Mouse (Mus musculus) adrenal gland, postnatal 10 days (tissue): ENCODE measurements around the gene E030025P04Rik. TPM values are rescaled to one million over a fixed set of nuclear protein-coding genes. Genes with fewer than 3 reads are reported as not detected.
A peak's percentile ranks its signal among the peaks of the same experiment; 100 is the strongest.

Experiments used
- DNase-seq: peaks from one replicate; pipeline ENCODE4 v3.0.0; 2021; ENCODE audit warnings: mixed read lengths
- long read RNA-seq, 2 experiments: library from polyadenylated mRNA; stranded (forward); transcript quantifications; one replicate each; pipeline ENCODE4 v2.0.0; 2021
- total RNA-seq, 2 experiments: library from RNA; stranded (reverse); gene quantifications; 2 replicates each; pipeline ENCODE4 v1.2.3; 2021

Gene E030025P04Rik
- total RNA-seq, result not detected
- long read RNA-seq, experiment 1, result 0 reads
- long read RNA-seq, experiment 2, result 0 reads

- DNase-seq, result no peak
Measured at GRCm38 (mm10) chr11:109144236-109144635, at the start of gene E030025P04Rik. TSS of gene E030025P04Rik (minus strand) at chr11:109144369.

- peak; percentile 87 for DNase-seq
Measured at GRCm38 (mm10) chr11:109192673-109193557, 48.7 kb upstream of the E030025P04Rik start.

- DNase-seq, result no peak
Measured at GRCm38 (mm10) chr11:109188235-109188634, 44.1 kb upstream of the E030025P04Rik start.

- no peak for DNase-seq
Measured at GRCm38 (mm10) chr11:109187631-109188184, 43.5 kb upstream of the E030025P04Rik start.

- no peak for DNase-seq
Measured at GRCm38 (mm10) chr11:109181118-109181517, 36.9 kb upstream of the E030025P04Rik start.

GRCm38 (mm10) chr11:109180290-109180689 lies 36.1 kb upstream of the E030025P04Rik start:
- DNase-seq, result no peak

- peak; percentile 66 for DNase-seq
Measured at GRCm38 (mm10) chr11:109178788-109179518, 34.8 kb upstream of the E030025P04Rik start.

DNA sequence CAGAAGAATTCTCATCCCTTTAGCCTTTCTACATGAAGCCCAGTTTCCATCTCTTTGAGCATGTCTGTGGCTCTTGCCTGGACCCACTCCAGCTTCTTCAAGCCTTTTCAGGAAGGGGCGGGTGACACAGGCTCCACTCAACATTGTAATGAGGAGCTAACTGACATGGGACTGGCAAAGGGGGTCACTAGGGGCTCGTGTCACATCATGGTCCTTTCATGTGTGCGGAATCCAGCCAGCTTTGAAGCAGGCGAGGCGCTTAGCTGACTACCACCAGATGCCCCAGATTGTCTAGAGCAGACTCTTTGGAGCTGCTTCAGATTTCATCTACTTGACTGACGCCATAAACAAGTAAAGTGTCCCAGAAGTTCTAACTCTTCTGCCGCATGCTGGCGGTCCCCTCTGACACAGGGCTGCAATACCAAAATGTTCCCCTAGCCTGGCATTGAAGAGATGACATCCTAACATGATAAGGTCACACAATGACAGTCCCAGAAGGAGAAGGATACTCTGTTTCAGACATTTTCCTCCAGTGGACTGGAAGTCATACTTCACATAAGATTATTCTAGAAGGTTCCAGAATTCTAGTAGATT lies 31.3 kb upstream of the E030025P04Rik start:
- DNase-seq, result no peak

DNA sequence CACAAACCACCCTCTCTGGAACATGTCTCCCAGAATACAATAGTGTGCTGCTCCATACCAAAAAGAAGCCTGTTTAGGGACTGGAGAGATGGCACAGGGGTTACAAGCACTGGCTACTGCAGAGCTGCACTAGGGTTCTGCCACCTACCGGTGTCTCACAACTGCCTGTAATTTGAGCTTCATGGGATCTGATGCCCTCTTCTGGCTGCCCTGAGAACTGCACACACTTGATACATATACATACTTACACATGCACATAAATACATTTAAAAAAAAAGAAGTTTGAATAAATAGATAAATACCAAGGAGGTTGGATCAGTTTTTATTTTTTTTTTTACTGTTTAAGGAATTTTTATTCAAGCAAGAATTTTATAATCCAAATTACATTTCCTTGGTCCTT lies 28.1 kb upstream of the E030025P04Rik start:
- DNase-seq, result no peak

GRCm38 (mm10) chr11:109170771-109171170 lies 26.6 kb upstream of the E030025P04Rik start:
- DNase-seq, result no peak

DNA sequence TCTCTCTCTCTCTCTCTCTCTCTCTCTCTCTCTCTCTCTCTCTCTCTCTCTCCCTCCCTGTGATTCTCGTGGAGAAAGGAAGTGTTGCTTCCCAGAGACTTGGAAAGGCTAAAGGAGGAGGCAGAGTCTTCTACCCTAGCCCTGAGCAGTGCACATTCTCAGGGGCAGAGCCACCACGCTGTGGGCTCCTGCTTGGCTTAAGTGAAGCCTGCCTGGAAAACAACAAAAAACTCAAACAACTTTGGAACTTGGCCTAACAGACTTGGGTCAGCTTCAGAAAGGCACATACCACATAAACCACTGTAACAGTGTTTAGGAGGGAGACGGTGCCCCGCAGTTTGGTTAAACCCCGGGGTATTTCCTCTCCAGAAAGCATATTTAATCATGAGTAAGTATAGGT lies 13.5 kb upstream of the E030025P04Rik start:
- DNase-seq, result no peak

GRCm38 (mm10) chr11:109144890-109145341 lies 747 bp upstream of the E030025P04Rik start:
- no peak for DNase-seq

DNA sequence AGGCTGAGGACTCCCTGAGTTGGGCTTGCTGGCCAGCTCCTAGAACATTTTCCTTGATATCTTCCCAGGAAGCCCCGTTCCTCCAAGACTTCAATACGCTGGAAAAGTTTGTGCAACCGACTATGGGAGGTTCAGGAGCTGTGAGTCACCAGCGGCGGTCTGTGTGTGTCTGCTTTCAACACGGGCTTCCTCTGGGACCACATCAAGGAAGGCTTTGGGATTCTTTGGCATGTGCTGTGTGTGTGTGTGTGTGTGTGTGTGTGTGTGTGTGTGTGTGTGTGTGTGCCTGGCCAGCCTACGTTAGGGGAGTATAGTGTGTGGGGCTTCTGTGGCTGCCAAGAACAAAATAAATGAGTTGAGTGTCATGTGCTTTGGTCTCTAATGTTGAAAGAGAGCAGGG lies 17.7 kb downstream of the E030025P04Rik start:
- peak; percentile 61 for DNase-seq

GRCm38 (mm10) chr11:109125451-109125850 lies 18.7 kb downstream of the E030025P04Rik start:
- peak; percentile 57 for DNase-seq

GRCm38 (mm10) chr11:109124284-109124683 lies 19.9 kb downstream of the E030025P04Rik start:
- DNase-seq, result peak; percentile 24

DNA sequence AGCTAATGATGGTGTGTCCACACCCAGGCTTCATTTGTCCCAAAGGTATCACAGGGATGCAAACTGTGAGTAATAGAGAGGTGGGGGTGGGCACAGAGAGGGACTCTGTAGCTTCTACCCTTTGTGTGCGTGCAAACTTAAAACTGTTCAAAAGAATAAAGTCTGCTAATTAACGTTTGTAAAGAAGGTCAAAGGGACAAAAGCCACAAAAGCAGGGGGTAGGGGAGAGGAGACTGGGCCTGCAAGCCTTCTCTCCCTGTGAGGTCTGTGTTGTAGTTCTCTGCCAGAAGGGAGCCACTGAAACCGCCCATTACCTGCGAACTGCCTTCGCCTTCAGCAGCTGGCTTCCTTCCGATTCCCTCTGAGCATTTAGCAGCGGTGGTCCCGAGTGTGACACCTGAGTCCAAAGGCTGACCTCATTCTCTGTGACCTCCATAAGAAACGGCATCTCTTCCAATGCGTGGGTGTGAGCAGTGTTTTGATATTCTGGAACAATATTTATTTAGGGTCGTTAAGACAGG lies 34.3 kb downstream of the E030025P04Rik start:
- DNase-seq, result no peak

- no peak for DNase-seq
Measured at GRCm38 (mm10) chr11:109109056-109109455, 35.1 kb downstream of the E030025P04Rik start.

DNA sequence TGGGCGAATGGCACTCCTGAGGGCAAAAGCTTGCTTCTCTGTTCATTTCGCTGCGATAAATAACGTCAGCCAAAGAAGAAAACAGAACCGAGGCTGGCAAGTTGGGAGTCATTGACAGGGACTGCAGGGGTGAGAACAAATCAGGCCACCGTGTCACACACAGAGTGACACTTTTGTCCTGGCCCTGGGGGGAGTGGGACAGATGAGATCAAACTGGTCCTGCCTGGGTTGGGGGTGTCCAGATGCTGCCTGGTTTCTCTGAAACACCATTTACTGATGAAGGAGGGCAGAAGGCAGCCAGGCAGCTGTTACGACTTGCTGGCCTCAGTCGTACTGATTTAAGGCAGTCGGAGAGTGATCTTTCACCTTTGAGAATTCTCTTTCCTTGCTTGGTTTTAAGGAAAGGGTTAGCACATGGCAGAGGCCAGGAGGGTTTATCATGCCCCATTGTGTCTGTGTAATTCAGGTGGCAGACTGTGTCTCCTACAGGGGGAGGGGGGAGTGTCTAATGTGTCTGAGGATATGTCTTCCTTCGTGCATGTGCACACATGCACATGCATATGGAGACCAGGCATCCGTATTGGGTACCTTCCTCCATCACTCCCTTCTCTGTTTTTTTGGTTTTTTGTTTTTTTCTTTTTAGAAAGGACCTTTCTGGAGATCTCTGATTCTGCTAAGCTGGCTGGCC lies 36.5 kb downstream of the E030025P04Rik start:
- DNase-seq, result no peak

GRCm38 (mm10) chr11:109106751-109107150 lies 37.4 kb downstream of the E030025P04Rik start:
- no peak for DNase-seq

DNA sequence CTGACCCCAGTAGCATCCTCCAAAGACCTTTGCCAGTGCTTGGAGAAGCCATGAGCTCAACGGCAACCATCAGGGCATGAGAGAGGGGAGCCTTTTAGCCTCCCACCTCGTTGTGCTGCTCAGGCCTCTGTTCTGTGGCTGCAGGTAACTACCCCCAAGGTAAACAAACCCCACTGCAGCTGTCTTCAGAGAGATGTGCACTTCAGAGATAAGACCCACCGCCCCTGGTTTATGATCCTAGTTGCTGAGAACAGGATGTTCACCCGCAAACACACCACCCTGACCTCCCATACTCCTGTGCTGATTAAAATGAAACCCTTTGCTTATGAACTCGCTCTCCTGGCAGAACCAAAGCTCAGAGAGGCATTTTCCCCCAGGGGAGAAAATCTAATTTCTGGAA lies 38.0 kb downstream of the E030025P04Rik start:
- DNase-seq, result no peak

DNA sequence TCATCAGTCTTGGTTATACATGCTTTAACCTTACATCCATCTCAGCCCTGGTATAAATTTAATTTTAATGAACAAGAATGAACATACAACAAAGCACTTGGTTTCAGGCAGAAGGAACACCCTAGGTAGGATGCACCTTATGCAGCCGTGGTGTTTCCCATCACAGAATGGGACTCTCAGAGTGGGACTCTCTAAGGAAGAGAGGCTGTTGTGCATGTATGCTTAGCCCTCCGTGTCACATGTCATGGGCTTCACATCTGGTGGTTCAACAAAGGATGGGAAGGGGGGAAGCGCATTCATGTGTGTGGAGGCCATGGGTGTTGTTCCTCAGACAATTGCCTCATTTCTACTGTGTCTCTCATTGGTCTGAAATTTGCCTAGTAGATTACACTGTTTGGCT lies 40.8 kb downstream of the E030025P04Rik start:
- no peak for DNase-seq
